Mouse (Mus musculus) spleen, adult 10 weeks (tissue): ENCODE results near the gene Prl3d3. TPM values are rescaled to one million over a fixed set of nuclear protein-coding genes. Genes with fewer than 3 reads are reported as not detected.

Source experiments
- polyA plus RNA-seq: library from polyadenylated mRNA; stranded (reverse); fragments of 350-450 nt; fragmentation: Illumina TruSeq; extraction: RNeasy Lipid Tissue Mini Kit (QIAGEN cat#74804); gene quantifications from one replicate; pipeline ENCODE4 v1.2.3, GENCODE M21; 2015; ENCODE audit warnings: low replicate concordance; ENCODE audit not compliant: insufficient read depth

Prl3d3 gene
- not detected for polyA plus RNA-seq

GRCm38 (mm10) chr13:27156490-27156889, at the start of gene Prl3d3:
Gene Prl3d3, plus strand, starts transcription at chr13:27156790.

GRCm38 (mm10) chr13:27121398-27121797, 35.2 kb upstream of the Prl3d3 start, which contains the start of gene Prl3d2:
Gene Prl3d2, plus strand, starts transcription at chr13:27121698.

GRCm38 (mm10) chr13:27196359-27196758, 39.8 kb downstream of the Prl3d3 start, which contains the start of gene Prl3c1:
Gene Prl3c1, plus strand, starts transcription at chr13:27196659.

Other genes with a start within 250 kb of the Prl3d3 start
- gene Prl, start 99.2 kb upstream of the Prl3d3 start, polyA plus RNA-seq: not detected
- not detected for gene Prl3d1, start 62.6 kb upstream of the Prl3d3 start, polyA plus RNA-seq
- gene Prl3d2, start 35.1 kb upstream of the Prl3d3 start, polyA plus RNA-seq: not detected
- gene Prl3c1, start 39.9 kb downstream of the Prl3d3 start, polyA plus RNA-seq: not detected
- gene Prl3b1, start 85.1 kb downstream of the Prl3d3 start, polyA plus RNA-seq: not detected
- gene Prl3a1, start 102.6 kb downstream of the Prl3d3 start, polyA plus RNA-seq: not detected
- gene Prl6a1, start 155.8 kb downstream of the Prl3d3 start, polyA plus RNA-seq: not detected
- not detected for gene Prl8a2, start 188.9 kb downstream of the Prl3d3 start, polyA plus RNA-seq
- not detected for gene Prl2b1, start 234.1 kb downstream of the Prl3d3 start, polyA plus RNA-seq